Mouse (Mus musculus) stomach, postnatal 0 days (tissue): ENCODE results near the gene Sln.

Experiments used
- CTCF ChIP-seq: IDR thresholded peaks from 2 replicates; pipeline ENCODE4 v1.5.1; 2016; ENCODE audit warnings: antibody characterized with exemption, low read depth, mild to moderate bottlenecking, moderate library complexity
- EP300 ChIP-seq: optimal IDR thresholded peaks from 2 replicates; pipeline ENCODE3; 2016; ENCODE audit warnings: antibody characterized with exemption

DNA sequence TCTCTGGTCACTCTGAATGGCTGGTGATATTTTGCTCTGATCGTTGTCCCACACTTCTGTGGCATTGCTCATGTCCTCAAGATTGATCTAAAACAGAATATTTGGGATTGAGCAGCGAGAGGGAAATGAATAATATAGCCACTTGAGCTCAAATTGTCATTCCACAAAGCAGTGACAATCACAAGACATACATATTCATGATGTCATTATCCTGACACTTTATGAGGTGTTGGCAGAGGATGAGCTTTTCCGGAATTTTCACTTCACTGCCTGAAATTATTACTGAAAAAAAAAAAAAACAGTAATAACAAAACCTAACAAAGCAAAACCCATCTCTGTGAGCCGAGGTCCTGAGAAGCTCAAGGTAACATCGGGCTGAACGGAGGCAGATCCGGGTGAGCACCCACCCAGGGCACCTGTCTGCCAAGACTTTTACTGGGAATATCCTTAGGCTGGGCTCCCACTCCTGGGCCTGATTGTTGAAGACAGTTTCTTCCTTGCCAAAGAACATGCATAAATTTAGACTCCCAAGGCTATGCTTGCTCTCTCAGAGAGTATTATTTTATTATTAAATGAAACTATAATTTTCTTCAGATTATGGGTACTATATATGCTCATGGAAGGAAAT, 53.4 kb downstream of the Sln start:
- TF ChIP-seq CTCF (no peak), EP300 (no peak)
